Mouse (Mus musculus) retina, postnatal 1 day (tissue): ENCODE results near the gene Map4k3.
A peak's percentile ranks its signal among the peaks of the same experiment; 100 is the strongest.

ENCODE experiments used
- DNase-seq: peaks from one replicate; pipeline ENCODE4 v3.0.0-alpha.2; 2012

Gene Map4k3

DNA sequence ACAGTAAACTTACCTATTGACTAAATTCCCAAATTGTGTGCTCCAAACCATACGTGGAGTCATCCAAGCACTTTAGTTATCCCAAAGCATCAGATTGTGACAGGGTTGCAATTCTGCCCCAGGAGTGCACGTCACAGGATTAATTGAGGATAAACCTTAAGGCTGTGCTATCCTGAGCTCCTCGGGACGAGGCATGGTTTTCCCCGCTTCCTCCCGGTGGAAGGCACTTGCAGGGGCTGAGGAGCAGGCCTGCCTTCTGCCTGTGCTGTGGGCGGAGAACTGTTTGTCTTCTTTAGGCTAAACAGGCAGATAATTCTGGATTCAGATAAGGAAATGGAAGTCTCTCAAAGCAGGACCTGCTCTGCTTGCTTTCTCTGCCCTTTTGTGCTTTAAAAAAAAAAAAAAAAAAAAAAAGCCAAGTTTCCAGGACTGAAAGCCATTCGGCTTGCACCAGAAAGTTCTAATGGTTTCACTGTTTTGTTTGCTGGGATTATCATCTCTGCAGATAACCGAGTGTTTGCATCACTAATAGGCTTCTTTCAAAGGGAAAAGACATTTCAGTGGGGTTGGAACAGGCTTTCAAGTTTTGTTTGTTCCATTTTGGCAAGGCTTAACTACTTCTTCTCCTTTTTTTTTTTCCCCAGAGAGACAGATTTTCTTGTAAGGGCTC is 930 bp upstream of the Map4k3 start:
- DNase-seq = peak; percentile 51

DNA sequence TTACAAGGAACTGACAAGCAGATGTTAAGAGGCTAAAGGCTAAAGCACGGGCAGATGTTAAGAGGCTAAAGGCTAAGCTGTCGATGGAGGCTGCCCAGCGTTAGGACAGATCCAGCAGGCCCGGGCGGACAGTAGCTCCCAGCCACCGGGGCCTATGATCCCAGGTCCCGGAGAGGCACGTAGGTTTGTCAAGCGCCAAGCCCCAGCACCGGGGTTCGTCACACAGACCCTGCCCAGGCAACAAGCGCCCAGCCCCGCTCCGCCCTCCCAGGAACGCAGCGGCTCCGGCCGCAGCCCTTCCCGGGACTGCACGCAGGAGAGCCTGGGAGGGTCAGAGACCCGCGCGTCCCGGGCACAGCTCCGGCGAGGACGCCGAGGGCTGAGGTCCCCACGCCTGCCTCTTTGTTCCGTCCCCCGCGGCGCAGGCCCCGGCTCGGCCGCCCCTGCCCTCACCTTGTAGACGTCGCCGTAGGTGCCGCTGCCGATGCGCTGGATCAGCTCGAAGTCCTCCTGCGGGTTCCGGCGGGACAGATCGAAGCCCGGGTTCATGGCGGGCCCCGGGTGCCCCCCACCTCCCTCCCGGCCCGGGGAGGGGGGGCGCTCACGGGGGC is 839 bp downstream of the Map4k3 start:
- DNase-seq = peak; percentile 63

DNA sequence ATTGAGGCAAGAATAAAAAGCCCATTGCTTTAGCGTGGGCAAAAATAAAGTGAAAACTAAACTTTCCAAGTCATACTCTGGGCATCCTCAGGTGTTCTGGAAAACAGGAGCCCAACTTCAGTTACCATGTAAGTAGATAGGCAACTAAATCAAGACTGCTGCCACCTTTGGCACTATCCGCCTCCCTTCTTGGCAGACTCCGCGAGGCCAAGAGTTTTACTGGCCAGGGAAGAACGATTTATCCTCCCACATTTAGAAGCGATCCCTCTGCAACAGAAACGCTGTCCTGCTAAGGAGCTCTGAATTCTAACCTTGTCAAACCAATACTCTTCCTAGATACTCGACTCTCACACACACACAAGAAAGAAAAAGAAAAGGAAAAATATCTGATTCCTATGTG is 1.5 kb downstream of the Map4k3 start:
- no peak for DNase-seq

DNA sequence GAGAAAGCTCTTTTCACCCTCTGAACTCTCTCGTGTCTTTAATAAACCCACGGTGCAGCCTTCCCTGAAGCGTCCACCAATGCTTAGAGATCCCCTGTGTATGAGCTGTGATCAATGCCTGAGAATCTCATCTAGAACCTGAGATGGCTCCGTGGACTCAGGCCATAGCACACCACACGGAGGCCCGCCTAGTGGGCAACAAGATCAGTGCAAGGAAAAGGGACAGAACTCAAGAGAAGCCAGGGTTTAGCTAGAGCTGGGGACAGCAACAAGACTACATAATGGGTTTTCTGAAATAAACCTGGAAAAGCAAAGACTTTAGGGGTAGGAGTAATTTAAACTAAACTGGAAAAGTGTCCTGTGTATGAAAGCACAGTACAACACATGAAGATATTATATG is 5.2 kb downstream of the Map4k3 start:
- DNase-seq = no peak

DNA sequence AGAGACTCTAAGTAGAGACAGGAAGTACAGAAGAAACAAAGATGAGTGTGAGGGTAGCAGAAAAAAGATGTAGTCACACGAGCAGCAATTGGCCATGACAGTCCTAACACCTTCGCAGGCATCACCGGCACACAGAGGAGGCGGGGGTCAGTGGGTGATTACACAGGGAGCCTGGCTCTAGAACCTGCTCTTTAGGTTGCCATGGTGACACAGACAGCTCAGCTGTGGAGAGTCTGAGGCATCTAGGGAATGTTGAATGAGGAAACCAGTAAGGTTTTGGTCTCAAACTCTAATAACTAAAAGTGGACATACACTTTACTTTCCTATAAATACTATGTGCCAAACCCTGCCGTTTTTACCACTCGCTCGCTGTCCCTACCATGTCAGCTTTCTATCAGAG is 6.6 kb downstream of the Map4k3 start:
- DNase-seq = no peak

DNA sequence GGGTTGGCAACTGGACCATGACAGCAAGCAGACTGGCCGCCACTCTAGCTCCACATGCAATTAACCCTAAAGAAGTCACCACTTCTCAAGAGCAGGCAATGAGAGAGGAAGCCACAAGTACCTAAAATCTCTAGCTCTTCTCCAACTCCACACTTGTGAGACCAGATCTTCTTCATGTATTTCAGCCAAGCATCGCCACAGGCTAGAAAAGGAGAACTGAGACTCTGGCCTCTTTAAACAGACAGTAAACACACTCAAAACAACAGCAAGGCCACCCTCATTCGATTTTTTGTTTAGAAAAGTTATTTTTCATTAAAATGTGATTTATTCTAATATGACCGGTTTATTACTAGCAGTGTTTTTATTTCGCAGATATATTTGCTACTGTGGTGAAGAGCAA is 9.0 kb downstream of the Map4k3 start:
- DNase-seq = no peak

DNA sequence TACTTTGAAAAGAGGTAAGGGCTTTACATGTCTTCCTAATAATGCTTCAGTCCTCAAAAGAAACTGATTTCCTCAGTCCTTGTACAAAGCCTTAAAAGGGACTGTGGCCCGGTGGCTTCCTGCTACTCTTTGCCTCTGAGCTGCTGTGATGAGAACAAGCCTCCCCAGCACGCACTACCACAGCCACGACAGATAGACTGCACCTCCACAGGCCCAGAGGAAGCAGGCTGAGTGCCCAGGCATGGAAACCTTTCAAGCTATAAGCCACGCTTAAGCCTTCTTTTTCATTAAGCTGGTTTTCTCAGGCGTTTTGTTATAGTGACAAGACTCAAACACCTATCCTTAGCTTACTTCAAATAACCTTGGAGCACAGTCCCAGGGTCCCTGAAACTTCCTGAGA is 10.0 kb downstream of the Map4k3 start:
- DNase-seq = no peak

DNA sequence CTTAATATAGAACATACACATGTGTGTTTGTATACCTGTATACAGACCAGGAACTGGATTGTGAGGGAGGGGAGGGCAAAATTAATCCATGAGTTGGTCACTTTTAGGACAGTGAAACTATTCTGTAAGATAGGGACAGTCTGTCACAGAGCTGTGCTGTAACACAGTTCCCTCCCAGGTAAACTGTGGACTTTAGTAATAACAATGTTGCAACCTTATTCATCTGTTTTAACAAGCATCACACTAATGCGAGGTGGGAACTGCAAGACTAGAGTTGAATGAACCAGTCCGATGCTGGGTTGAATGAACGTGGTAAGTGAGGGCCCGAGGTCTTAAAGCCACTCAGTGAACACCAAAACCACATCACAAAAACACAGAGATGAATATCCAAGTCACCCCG is 14.7 kb downstream of the Map4k3 start:
- no peak for DNase-seq

DNA sequence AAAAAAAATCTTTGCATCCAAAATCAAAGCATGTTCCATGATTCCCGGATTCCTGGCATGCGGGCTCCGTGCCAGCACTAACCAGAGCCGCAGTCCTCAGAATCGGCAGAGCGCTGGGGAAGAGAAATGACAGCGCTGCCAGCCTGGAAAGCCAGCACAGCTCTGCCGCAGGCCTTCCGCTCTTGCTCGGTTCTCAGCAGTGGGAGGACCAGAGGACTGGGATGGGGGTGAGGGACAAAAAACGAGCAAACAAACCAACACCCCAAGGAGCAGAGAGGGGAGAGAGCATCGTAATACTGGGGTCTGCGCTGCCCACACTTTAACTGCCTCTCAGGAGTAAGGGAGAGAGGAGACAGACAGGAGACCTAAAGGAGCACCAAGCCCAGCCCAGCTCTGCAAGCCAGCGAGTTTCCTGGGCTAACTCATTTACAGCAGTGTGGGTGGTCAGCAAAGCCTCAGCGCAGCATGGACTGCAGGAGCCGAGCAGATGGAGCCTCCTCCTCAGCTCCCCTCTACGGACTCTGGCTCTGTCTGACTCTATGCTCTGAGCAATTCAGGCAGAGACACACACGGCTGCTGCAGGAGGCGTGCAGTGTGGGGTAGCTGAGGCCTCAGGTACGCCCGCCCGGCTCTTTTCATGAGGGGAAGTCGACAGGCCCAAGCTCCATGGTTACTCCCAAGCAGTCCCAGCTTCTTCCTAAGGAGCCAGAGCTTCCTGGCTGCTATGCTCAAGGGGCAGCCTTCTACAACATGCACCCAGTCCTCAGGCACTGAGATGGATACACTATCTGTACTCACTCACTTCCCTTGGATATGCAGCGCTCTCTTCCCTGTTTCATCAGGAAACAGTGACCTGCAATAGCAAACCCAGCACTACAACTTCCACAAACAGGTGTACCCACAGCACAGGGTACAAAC is 18.1 kb downstream of the Map4k3 start:
- peak; percentile 73 for DNase-seq

DNA sequence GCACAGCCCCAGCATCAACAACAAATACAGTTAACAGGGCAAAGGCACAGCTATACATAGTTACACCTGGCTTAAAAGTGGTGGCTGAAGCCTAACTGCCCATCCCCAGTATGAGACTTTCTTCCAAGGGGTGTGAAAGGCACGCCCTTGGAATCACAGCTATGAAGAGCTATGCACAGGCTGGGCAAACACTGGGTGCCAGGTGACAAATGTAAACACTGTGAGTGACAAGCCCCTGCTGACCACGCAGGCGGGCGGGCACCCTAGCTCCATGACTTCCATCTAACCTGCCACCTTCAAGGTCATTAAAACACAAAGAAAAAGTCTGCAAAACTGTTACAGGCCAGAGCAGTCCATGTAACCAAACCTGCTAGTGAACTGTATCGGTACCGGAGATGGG is 19.5 kb downstream of the Map4k3 start:
- DNase-seq = no peak

DNA sequence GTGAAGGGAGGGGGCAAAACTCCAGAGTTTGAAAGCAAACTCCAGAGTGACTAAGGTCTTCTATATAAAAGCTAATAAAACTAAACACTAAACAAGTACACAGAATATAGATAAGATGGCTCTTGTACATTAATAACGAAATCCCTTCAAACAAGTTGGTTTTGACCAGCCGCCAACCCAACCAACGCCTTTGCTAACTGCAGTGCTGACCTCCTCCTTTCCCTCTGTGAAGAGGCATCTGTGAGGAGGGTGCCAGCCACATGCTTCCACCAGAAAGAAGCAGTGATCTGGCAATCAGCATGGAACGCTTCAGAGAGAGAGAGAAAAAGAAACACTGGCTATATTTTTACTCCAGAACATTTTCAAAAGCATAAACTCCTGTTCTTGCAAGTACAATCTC is 21.1 kb downstream of the Map4k3 start:
- no peak for DNase-seq

DNA sequence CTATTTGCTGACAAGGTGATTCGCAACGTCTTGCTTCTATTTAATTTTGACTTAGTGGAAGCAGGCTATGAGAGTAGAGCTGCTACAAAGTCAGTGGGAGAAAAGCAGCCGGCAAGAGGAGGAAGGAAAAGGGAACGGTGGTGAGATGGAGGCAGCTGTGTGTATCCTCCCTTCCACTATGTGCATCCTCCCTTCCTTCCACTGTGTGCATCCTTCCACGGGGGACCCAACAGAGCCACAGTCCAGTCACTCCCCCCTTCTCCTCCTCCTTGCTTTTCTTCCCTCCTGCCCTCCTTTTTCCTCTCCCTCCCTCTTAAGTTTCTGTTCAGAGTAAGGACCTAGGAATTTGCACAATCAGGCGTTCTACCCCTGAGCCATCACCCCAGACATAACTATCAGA is 21.7 kb downstream of the Map4k3 start:
- DNase-seq = no peak

DNA sequence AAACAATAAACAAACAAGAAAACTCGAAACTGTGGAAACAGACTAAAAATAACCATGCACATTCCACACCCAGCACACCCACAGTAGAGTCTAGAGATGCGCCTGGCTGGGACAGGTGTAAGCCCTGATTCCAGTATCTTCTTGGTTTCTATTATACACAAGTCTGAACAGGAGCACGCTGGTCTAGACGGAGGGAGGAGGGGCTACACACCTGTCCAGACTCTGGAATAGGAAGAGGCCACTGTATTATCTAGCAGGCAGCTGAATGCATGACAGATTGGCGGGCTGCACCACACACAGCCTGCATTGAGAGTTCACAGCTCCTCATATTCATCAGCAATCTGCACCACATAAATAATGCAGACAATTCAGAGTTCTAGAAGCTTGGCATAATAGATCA is 26.6 kb downstream of the Map4k3 start:
- DNase-seq = no peak

DNA sequence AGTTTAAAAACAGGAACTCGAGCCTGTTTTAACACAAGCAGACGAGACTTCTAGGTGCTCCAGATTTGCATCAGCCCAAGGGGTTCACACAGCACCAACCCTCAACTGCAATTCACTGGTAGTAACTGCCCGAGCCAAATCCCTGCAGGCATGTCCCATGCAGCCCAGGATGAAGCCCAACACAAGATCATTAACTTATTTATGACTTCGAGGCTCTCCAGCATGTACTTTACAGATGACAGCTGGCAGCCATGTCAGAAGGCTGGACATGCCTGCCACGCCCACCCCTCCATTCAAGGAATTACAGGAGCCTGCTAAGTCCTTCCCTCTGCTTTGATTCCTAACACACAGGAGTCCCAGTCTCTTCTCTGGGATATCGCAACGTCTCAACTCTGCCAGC is 29.4 kb downstream of the Map4k3 start:
- DNase-seq = peak; percentile 34

DNA sequence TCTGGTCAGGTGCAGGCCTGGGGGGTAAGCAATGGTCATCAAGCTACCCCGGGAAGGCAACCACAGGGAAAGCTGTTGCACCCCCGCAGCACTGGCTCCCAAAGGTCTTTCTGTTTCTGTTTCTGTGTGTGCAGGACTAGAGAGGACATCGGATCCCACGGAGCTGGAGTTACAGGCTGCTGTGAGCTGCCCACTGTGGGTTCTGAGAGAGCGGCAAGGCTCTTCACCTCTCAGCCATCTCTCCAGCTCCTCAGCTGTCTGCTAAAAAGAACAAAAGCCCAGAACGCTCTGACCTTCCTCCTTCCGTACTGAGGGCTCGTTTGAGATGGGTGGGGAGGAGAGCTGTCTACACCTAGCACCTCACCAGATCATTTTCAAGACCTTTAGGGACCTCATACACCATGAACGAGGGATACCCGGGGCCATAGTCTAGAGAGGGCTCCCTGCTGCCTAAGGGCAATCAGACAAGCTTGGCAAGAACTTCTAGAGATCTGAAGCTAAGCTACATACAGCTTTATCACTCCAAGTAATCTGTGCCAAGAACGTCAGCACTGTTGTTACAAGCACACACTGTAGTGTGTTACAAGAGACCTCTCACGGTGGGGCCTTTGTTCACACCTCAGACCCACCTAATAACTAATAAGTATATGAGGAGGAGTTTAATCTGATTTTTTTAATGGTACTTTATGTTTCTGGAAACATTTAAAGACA is 29.9 kb downstream of the Map4k3 start:
- DNase-seq = no peak

DNA sequence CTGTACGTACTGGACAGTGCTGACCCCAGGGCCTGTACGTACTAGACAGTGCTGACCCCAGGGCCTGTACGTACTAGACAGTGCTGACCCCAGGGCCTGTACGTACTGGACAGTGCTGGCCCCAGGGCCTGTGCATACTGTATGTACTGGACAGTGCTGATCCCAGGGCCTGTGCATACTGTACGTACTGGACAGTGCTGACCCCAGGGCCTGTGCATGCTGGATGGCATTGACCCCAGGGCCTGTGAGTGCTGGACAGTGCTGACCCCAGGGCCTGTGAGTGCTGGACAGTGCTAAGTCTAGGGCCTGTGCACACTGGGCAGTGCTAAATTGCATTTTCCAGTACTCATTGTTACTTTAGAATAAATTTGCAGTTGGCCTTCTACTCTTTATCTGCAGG is 31.3 kb downstream of the Map4k3 start:
- DNase-seq = no peak

DNA sequence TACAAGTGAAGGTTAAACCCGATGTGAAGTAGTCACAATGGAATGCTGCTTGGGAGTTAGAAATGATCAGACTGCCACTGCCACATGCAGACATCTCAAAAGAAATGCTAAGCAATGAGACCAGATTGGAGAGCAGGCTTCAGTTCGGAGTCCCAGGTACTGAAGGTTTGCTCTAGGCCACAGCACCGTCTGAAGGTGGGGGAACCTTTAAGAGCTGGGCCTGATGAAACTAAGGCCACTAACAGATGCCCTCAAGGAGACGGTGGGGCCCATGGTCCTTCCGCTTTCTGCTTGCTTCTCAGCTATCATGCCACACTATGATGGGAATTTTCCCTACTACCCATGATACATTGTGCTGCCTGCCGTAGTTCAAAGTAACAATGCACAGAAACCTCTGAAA is 32.1 kb downstream of the Map4k3 start:
- DNase-seq = no peak

DNA sequence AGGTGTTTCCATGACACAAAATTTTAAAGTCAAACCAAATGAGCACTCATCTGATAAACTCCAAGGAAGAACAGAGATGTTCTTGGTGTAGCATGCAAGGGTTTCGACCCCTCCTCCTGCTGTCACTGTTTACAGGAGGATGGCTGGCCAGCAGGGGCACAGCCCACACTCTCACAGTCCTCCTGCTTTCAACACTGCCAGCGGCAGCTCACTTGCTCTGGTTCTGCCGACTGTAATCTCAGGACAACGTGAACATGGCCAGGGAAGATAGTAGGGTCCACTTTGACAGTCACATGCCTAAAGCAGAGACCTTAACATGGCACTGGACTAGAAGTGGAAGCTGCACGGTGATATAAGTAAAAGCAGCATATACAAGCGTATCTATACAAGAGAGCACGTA is 34.6 kb downstream of the Map4k3 start:
- peak; percentile 35 for DNase-seq

DNA sequence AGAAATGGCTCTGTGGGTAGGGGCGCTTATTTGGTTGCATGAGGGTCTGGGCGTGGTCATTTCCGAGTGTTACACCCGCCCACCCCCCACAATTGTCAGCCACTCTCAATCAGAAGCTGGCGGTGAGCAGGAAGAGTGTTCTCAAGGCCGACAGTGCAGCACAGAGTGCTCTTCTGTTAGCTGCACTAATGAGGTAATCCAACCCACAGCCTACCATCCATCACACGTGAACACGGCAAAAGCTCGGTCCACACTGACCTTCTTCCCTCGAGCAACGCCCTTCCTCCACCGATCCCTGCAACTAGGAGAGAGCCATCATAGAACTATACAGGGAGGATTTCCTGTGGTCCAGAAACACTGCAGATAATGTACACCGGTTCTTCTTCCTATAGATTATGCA is 36.1 kb downstream of the Map4k3 start:
- no peak for DNase-seq

DNA sequence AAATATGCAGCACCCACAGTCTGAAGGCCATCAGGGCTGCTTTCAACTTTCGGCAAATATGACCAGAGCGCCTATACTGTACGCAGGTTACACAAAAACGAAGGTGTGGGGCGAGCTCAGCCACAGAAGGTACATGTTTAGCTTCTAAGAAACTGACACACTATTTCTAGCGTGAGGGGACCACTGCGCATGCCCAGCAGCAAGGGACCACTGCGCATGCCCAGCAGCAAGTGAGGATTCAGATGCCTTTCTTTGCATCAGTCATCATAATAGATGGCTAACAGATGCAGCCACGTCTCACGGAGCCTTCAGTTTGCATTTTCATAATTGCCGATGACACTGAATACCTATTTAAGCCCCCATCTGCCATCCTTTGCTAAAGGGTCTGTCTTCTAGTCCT is 39.6 kb downstream of the Map4k3 start:
- DNase-seq = peak; percentile 62

DNA sequence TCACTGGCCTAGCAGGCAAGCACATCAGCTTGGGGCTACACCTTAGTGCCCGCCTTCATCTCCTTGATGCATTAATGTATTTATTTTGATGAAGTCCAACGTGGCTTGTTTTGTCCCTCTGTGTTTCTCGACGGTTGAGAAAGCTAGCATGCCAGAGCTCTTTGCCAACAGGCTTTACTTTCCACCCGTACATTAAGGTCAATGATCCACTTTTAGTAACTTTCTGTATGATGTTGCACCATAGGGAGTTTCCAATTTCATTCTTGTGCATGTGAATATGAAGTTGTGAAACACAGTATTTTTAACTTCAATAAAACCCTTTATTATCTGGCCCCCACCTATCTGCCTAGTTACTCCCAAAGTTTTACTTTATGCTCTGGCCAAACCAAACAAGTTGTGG is 42.2 kb downstream of the Map4k3 start:
- DNase-seq = no peak

DNA sequence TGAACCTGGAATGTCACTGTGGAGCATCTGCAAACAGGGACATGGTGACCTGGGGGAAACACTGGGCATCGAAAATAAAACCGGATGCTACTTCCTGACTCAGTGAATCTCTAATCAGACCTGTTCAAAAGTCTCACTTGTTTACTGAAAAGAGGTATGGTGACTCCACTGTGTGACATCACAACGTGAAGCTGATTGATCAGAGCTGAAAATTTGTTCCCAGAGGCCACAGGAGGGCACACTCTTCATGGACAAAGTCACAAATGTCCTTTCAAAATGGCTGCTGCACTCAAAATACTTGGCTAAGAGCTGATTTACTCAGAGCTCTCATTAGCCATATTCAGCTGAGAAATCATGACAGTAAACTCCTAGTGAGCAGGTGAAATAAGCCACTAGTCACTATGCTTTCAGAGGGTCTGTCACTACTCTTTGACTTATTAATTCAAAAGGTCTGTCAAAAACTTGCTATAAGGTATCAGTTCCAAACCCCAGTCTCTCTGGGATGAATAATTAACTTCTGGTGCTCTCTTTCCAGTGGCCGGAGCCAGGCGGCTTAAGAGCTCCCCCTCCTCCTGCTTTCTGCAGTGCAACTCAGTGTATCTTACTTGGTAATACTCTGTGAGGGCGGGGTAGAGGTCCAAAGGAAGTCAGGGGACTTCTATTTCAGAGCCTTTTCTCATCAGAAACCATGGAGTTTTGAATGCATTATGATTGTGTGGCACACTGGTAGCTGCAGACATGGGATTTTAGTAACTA is 44.3 kb downstream of the Map4k3 start:
- DNase-seq = peak; percentile 47

DNA sequence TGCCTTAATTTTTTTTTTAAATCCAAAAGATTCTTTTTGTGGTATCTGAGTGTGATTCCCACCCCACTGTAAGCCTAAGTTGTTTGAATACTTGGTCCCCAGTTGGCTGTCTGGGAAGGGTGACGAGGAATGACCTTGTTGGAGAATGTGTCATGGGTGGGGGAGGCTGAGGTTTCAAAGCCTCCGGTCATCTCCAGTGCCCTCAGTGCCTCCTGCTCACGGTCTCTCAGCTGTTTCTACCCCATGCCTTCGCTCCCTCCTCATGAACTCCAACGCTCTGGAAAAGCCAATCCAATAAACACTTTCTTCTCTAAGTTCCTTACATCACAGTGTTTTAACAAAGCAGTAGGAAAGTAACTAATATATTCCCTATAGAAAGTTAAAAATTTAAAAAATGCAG is 45.2 kb downstream of the Map4k3 start:
- no peak for DNase-seq
